In the genomic region with DNA sequence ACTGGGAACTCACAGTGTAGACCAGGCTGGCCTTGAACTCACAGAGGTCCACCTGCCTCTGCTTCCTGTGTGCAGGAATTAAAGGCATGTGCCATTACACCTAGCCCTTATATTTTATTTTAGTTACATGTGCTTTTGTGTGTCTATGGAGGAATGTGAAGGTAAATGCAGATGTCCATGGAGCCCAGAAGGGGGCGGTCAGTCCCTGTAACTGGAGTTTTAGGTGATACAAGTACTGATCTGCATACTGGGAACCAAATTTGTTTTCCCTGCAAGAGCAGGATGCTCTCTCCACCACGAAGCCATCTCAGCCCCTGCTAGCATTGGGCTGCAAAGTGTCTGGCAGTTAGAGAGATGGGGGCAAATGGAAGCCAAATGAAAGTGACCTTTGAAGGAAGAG, we compare ENCODE assay signal across 10 mouse cellular contexts. TPM values are rescaled to one million over a fixed set of nuclear protein-coding genes. Genes with fewer than 3 reads are reported as not detected.
DNase-seq lines count a peak whose midpoint lies in the region; ATAC-seq and TF ChIP-seq lines count a peak whose summit lies in the region.
"Had no signal": no experiment of that assay in that cellular context is flagged by ENCODE, and none has a peak within 500 bp of the region (broad histone marks: within the 10 kb centered on the region; RNA-seq: fewer than 3 reads in every experiment).

No protein-coding gene starts in this region.

- intact Hi-C loops in left cerebral cortex, adult 2 months (cut with DNase I), result loop anchor here (5.0 kb wide), 2 partner anchors 522 to 747 kb away; a partner anchor contains a TSS
- intact Hi-C loops in left cerebral cortex, postnatal 36 days (cut with DNase I), result loop anchor here (5.0 kb wide), 1 partner anchor 777 kb away; no protein-coding TSS in a partner anchor

- TF ChIP-seq EP300 in ES-Bruce4 (IDR thresholded peaks at IDR 0.05; ENCODE audit: insufficient read depth, low read depth, low read length), result no peak
- no peak for TF ChIP-seq EP300 in liver, postnatal 0 days (IDR thresholded peaks at IDR 0.05; ENCODE audit: low read depth)

- TF ChIP-seq CTCF in left cerebral cortex, adult 2 months (IDR thresholded peaks at IDR 0.05), result peak; percentile 53
- TF ChIP-seq CTCF in ES-Bruce4 (IDR thresholded peaks at IDR 0.05; ENCODE audit: low read depth, low read length) (peak; percentile 18), Patski (IDR thresholded peaks at IDR 0.05) (peak; percentile 68)
- peak; percentile 67 for TF ChIP-seq CTCF in liver, postnatal 0 days (IDR thresholded peaks at IDR 0.05; ENCODE audit: low read depth)

- DNase-seq in left cerebral cortex, adult 2 months (ENCODE audit: extremely low spot score in 1 of 2, low spot score in 2 of 2), result no peak
- DNase-seq in left cerebral cortex, postnatal 36 days (ENCODE audit: low spot score in 2 of 2), result no peak
- no peak for DNase-seq in Patski (ENCODE audit: low read depth, low spot score)
- no peak for DNase-seq in liver, postnatal 0 days
- no peak for DNase-seq in frontal cortex, postnatal 36 days (ENCODE audit: low spot score in 2 of 2)
- no peak for DNase-seq in natural killer cell, adult 2 months (ENCODE audit: low spot score in 2 of 2)
- DNase-seq: kidney, adult 9 months; right cerebral cortex, postnatal 14 days had no signal

- H3K36me3 ChIP-seq in ES-Bruce4 (ENCODE audit: control insufficient read depth, insufficient read depth, low read length, poor library complexity, severe bottlenecking), result peaks cover 6% of the 10 kb centered on the region; the same call in 1 of the 2 replicates
- H3K36me3 ChIP-seq in liver, postnatal 0 days (replicated peaks; ENCODE audit: insufficient read depth, low read length), result no peaks in the 10 kb centered on the region; the same call in 1 of the 2 replicates

- H3K27me3 ChIP-seq in ES-Bruce4 (ENCODE audit: control insufficient read depth, insufficient read depth, low read length, poor library complexity, severe bottlenecking) (no peaks in the 10 kb centered on the region), Patski (no peaks in the 10 kb centered on the region)
- H3K27me3 ChIP-seq in liver, postnatal 0 days (ENCODE audit: insufficient read depth, low read length), result no peaks in the 10 kb centered on the region

- no peaks in the 10 kb centered on the region for H3K4me1 ChIP-seq in ES-Bruce4 (ENCODE audit: control insufficient read depth, insufficient read depth, low read length)
- H3K4me1 ChIP-seq in liver, postnatal 0 days (ENCODE audit: insufficient read depth), result peaks cover 20% of the 10 kb centered on the region

- H3K9me3 ChIP-seq in ES-Bruce4 (replicated peaks; ENCODE audit: control insufficient read depth, insufficient read depth, low read length, poor library complexity, severe bottlenecking), result no peaks in the 10 kb centered on the region
- no peaks in the 10 kb centered on the region for H3K9me3 ChIP-seq in liver, postnatal 0 days (ENCODE audit: low read length)

- no peak for ATAC-seq in Patski
- ATAC-seq in liver, postnatal 0 days, result no peak

- 33% methylated on average over 2 of the region's 2 CpGs for WGBS in liver, postnatal 0 days (ENCODE audit: insufficient replicate concordance)

- CTCF ChIA-PET in Patski (lab: Charles Lee), result no interaction called here

- no peak for TF ChIP-seq POLR2A in ES-Bruce4 (IDR thresholded peaks at IDR 0.05; ENCODE audit: insufficient read depth, low read length)

- no peak overlapping the region for H3K9ac ChIP-seq in ES-Bruce4 (ENCODE audit: low read depth, poor library complexity, severe bottlenecking)
- H3K9ac ChIP-seq in liver, postnatal 0 days (replicated peaks), result no peak overlapping the region

- in situ Hi-C loops in Patski (cut with MboI; ENCODE audit: low pct_unique_long_range_greater_than_20kb), result loop anchor here (5.0 kb wide), 1 partner anchor 37 kb away; no protein-coding TSS in a partner anchor

- no peak overlapping the region for H3K27ac ChIP-seq in left cerebral cortex, adult 2 months
- no peak overlapping the region for H3K27ac ChIP-seq in ES-Bruce4 (ENCODE audit: insufficient read depth, low read length)
- no peak overlapping the region for H3K27ac ChIP-seq in liver, postnatal 0 days (ENCODE audit: low read depth)

- no peak overlapping the region for H3K4me3 ChIP-seq in left cerebral cortex, adult 2 months
- H3K4me3 ChIP-seq in ES-Bruce4 (ENCODE audit: low read depth, low read length), result no peak overlapping the region
- H3K4me3 ChIP-seq in liver, postnatal 0 days (ENCODE audit: low read depth, low read length), result no peak overlapping the region

- POLR2A ChIA-PET in Patski (lab: Charles Lee), result interaction anchor here (0.6 kb wide), 1 partner anchor 48 kb away, joined by 3 read pairs; no protein-coding TSS in a partner anchor

- H3K4me2 ChIP-seq in liver, postnatal 0 days (ENCODE audit: low read depth, low read length), result no peak overlapping the region
- H3K4me2 ChIP-seq: heart, embryonic 11.5 days had no signal

RNA-seq across cellular contexts. Expression of a gene that starts 2.5 kb away (rescaled TPM):
- 100 to 1,000 TPM; 312 to 332 TPM for total RNA-seq in left cerebral cortex, adult 2 months (2021)
- 100 to 1,000 TPM; 348 to 352 TPM for total RNA-seq in left cerebral cortex, postnatal 36 days (2021)
- polyA plus RNA-seq in ES-Bruce4 (2011; ENCODE audit: insufficient read depth, insufficient read length, low read depth, missing spikeins) (203 and 225 TPM in 2 replicates), Patski (2021) (188 TPM)
- polyA plus RNA-seq in liver, postnatal 0 days (2015; fragmentation: Nextera tagmentation; extraction: Ambion mirVana), result 283 and 284 TPM in 2 replicates

RNA-seq across cellular contexts. Expression of a gene that starts 2.6 kb away (rescaled TPM):
- total RNA-seq in left cerebral cortex, adult 2 months (2021), result 1 to 10 TPM; 8.0 to 8.6 TPM
- total RNA-seq in left cerebral cortex, postnatal 36 days (2021), result 1 to 10 TPM; 7.2 to 8.1 TPM
- polyA plus RNA-seq in ES-Bruce4 (2011; ENCODE audit: insufficient read depth, insufficient read length, low read depth, missing spikeins) (4.9 and 7.0 TPM in 2 replicates), Patski (2021) (8.4 TPM)
- 8.9 and 9.1 TPM in 2 replicates for polyA plus RNA-seq in liver, postnatal 0 days (2015; fragmentation: Nextera tagmentation; extraction: Ambion mirVana)

RNA-seq across cellular contexts. Expression of a gene that starts 10.3 kb away (rescaled TPM):
- 10 to 100 TPM; 65.0 to 70.5 TPM for total RNA-seq in left cerebral cortex, adult 2 months (2021)
- total RNA-seq in left cerebral cortex, postnatal 36 days (2021), result 10 to 100 TPM; 60.3 to 77.9 TPM
- polyA plus RNA-seq in ES-Bruce4 (2011; ENCODE audit: insufficient read depth, insufficient read length, low read depth, missing spikeins) (16.1 and 19.1 TPM in 2 replicates), Patski (2021) (0.40 TPM)
- polyA plus RNA-seq in liver, postnatal 0 days (2015; fragmentation: Nextera tagmentation; extraction: Ambion mirVana), result 1.9 and 2.2 TPM in 2 replicates

RNA-seq across cellular contexts. Expression of a gene that starts 11.0 kb away (rescaled TPM):
- total RNA-seq in left cerebral cortex, adult 2 months (2021), result 10 to 100 TPM; 28.0 to 28.3 TPM
- total RNA-seq in left cerebral cortex, postnatal 36 days (2021), result 10 to 100 TPM; 26.6 to 34.1 TPM
- polyA plus RNA-seq in ES-Bruce4 (2011; ENCODE audit: insufficient read depth, insufficient read length, low read depth, missing spikeins) (17.3 and 20.0 TPM in 2 replicates), Patski (2021) (10.3 TPM)
- 6.1 and 6.7 TPM in 2 replicates for polyA plus RNA-seq in liver, postnatal 0 days (2015; fragmentation: Nextera tagmentation; extraction: Ambion mirVana)

RNA-seq across cellular contexts. Expression of a gene that starts 25.4 kb away (rescaled TPM):
- total RNA-seq in left cerebral cortex, adult 2 months (2021), result 10 to 100 TPM; 11.7 to 15.3 TPM
- 10 to 100 TPM; 12.5 to 15.7 TPM for total RNA-seq in left cerebral cortex, postnatal 36 days (2021)
- polyA plus RNA-seq in ES-Bruce4 (2011; ENCODE audit: insufficient read depth, insufficient read length, low read depth, missing spikeins) (2.4 TPM in 1 of 2 replicates, not detected in the other), Patski (2021) (18.1 TPM)
- polyA plus RNA-seq in liver, postnatal 0 days (2015; fragmentation: Nextera tagmentation; extraction: Ambion mirVana), result 13.3 and 14.3 TPM in 2 replicates

Comparison
In these comparisons a context has a peak if more than half of its experiments do, and no peak if none do; other contexts are left out.
1. CTCF ChIP-seq: peak in every context shown above with its lines; median percentile 68 in Patski; 67 in liver, postnatal 0 days; 53 in left cerebral cortex, adult 2 months; 18 in ES-Bruce4.